Mouse (Mus musculus): ENCODE data around the gene Foxa3.

Foxa3 gene

DNA sequence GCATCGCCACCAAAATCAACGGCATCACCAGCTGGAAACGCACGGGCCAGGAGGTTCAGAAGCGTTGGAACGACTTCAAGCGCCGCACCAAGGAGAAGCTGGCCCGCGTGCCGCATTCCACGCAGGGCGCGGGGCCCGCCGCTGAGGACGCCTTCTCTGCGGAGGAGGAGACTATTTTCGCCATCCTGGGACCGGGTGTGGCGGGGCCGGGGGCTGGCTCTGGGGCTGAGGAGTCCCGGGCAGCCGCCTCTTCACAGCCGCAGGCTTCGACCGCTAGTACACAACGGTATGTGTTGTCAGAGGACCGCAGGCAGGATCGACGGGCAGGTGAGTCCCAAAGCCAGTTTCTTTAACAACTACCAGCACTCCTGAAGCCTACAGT is 31.1 kb downstream of the Foxa3 start:
- ChIA-PET CTCF (interaction anchor here in 2 of 4 experiments (0.6 to 1.5 kb wide), 2 partner anchors 9 to 140 kb away, joined by 4 to 8 read pairs; no protein-coding TSS in a partner anchor), POLR2A (interaction anchor here in 2 of 4 experiments (1.5 to 5.1 kb wide), 4 partner anchors 10 to 95 kb away, joined by 3 to 63 read pairs (median 4); partner anchors contain the start of gene Irf2bp1 (in 1 of the 2))

DNA sequence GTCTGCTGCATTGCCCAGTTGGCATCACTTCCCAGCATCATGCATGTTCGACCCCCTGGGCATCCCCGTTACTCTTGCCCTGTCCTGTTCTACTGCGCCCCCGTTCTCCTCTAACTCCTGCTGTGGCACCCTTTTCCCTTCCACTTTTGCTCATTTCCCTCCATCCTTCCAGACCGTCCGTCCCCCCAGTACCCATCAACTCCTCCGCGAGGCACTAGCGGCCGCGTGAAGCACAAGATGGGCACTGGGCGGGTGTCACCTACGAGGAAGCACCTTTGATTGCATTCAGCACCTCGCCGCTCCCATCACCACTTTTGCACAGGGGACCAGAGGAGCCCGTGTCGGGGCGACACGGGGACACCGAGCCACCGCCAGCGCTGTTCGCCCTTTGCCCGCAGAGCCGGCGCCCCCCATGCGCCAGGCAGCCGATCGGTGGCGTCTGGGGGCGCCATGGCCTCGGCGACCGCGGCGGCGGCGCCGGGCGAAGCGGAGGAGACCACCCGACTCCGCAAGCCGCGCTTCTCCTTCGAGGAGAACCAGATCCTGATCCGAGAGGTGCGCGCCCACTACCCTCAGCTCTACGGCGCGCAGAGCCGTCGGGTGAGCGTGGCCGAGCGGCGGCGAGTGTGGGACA is 31.6 kb downstream of the Foxa3 start:
- POLR2A ChIA-PET: interaction anchor here in 2 of 4 experiments (0.7 to 5.1 kb wide), 11 partner anchors 9 to 172 kb away, joined by 3 to 63 read pairs (median 5); partner anchors contain the start of genes Ccdc61 (in 1 of the 2) and Irf2bp1 (in 1 of the 2)

DNA sequence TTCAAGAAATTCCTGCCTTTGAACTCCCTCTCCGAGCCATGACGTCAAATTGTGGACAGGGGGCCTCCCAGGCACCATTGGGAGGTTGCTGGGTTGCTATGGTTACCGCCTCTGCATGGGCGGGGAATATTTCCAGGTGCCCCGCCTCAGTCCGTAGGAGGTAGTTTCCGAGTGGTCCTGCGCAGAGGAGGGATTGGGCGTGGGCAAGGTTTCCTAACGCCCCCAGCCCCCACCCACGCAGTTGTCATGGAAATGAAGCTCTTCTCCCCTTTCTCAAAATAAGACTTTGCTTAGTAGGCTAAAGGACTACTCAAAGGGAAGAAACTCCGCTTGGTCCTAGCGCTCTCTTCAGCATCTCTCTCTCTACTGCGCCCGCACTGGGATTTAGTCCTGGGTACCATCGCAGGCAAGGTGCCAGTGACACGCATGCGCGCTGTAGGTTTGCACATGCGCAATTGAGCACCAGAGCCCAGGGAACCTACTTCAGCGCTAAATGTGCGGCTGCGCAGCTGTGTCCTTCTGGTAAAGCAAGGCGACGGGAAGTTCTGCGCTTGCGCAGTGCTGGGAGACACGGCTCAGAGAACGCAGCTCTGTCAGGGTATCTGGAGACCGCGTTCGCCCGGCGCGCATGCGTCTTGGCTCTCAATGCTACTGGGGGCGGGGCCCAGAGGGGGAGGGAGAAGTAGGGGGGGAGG is 32.6 kb downstream of the Foxa3 start, which contains the start of gene Mypop:
TSS of gene Mypop (plus strand) at position 645 of the 695 bp plus-strand sequence.
- ChIA-PET CTCF (interaction anchor here (0.6 to 2.0 kb wide), 15 partner anchors 8 to 598 kb away, joined by 3 to 13 read pairs (median 4); partner anchors contain the start of genes Ccdc61 (in 1 of the 4), Foxa3 (in 1 of the 4), Irf2bp1 (in 1 of the 4) and Rsph6a (in 1 of the 4)), POLR2A (interaction anchor here (0.6 to 5.1 kb wide), 24 partner anchors 10 to 173 kb away, joined by 3 to 63 read pairs (median 4); partner anchors contain the start of genes Ccdc61 (in 1 of the 4), Foxa3 (in 1 of the 4) and Irf2bp1 (in 1 of the 4))

More for the DNA sequence above, 31.6 kb downstream of the Foxa3 start:
- CTCF ChIA-PET: interaction anchor here in 3 of 4 experiments (0.6 to 2.0 kb wide), 5 partner anchors 9 to 140 kb away, joined by 3 to 8 read pairs (median 4); no protein-coding TSS in a partner anchor

DNA sequence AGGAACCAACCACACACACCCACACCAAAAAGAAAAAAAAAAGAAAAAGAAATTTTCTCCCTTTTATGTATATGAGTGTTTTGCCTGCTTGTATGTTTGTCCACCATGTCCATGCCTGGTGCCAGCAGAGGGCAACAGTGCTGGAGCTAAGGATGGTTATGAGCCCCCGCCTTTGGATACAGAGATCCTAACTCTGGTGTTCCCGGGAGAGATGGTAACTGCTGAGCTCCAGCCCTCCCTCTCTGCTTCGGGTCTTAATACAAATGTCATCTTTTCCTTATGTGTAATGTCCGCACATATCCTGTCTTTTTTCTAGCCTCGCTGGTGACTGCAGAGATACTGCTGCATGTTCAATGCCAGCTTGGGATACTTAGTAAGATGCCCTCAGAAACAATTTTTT is 33.3 kb downstream of the Foxa3 start:
- POLR2A ChIA-PET: interaction anchor here in 2 of 4 experiments (0.6 to 5.1 kb wide), 14 partner anchors 13 to 174 kb away, joined by 3 to 63 read pairs (median 4); partner anchors contain the start of genes Ccdc61 (in 1 of the 2), Foxa3 (in 1 of the 2) and Irf2bp1 (in 1 of the 2)
- CTCF ChIA-PET: interaction anchor here in 3 of 4 experiments (1.3 to 2.0 kb wide), 5 partner anchors 13 to 102 kb away, joined by 3 to 5 read pairs (median 4); partner anchors contain the start of genes Irf2bp1 (in 1 of the 3) and Rsph6a (in 1 of the 3)

DNA sequence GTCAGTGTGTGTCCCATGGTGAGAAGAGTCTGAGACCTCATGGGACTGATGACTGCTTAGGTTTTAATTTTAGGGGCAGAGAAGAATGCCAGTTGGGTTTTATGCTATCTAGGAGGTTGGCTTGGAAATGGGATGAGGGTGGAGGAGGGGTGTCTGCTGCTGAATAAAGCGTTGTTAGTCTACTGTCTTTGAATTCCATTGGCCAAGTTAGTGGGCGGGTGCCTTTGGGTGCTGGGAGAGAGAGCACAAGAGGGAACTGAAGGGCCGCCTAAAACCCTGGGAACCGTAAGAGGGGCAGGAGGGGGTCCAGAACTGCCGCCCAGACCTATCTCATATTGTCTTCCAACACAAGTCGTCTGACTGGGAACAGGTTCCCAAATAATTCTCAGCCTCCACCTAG is 34.6 kb downstream of the Foxa3 start:
- CTCF ChIA-PET: no interaction called here

DNA sequence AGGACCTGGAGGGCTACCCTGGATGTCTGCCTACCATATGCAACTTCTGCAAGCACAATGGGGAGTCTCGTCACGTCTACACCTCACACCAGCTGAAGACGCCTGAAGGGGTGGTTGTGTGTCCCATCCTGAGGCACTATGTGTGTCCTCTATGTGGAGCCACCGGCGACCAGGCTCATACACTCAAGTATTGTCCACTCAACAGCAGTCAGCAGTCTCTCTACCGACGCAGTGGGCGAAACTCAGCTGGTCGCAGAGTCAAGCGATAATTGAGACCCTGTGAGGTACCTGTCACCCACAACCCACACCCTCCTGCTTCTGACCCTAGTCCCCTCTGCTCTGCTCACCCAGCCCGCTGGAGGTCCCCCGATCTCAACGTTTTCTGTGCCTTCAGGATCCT is 35.6 kb downstream of the Foxa3 start:
- ChIA-PET POLR2A (interaction anchor here in 1 of 4 experiments (1.0 kb wide), 1 partner anchor 94 kb away, joined by 3 read pairs; no protein-coding TSS in a partner anchor), CTCF (interaction anchor here in 2 of 4 experiments (0.6 to 0.8 kb wide), 2 partner anchors 16 to 160 kb away, joined by 3 read pairs; no protein-coding TSS in a partner anchor)

More for the DNA sequence above, 34.6 kb downstream of the Foxa3 start:
- POLR2A ChIA-PET: interaction anchor here in 1 of 4 experiments (5.1 kb wide), 1 partner anchor 14 kb away, joined by 63 read pairs; the partner anchor contains the start of gene Irf2bp1

DNA sequence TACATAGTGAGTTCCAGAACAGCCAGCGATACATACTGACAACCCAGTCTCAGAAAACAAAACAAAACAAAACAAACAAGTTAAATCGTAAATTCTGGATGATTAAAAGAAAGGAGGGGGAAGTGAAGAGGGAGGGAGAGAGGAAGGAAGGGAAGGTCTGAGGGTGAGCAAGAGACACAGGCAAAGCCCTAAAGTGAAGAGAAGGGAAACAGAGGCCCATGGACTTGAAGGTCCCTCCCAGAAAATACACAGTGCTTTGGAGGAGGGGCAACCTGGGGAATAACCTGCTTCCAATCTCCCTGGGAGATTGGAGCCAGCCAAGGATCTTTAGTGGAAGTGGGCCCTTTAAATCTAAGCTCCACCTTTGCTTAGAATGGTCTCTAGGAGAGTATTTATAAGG is 36.2 kb downstream of the Foxa3 start, which contains the start of gene Nanos2:
TSS of gene Nanos2 (plus strand) at position 301 of the 400 bp plus-strand sequence.
- ChIA-PET POLR2A (interaction anchor here in 2 of 4 experiments (1.0 to 1.4 kb wide), 2 partner anchors 31 to 94 kb away, joined by 3 read pairs; no protein-coding TSS in a partner anchor), CTCF (interaction anchor here in 2 of 4 experiments (0.6 to 0.8 kb wide), 2 partner anchors 16 to 159 kb away, joined by 3 read pairs; no protein-coding TSS in a partner anchor)

DNA sequence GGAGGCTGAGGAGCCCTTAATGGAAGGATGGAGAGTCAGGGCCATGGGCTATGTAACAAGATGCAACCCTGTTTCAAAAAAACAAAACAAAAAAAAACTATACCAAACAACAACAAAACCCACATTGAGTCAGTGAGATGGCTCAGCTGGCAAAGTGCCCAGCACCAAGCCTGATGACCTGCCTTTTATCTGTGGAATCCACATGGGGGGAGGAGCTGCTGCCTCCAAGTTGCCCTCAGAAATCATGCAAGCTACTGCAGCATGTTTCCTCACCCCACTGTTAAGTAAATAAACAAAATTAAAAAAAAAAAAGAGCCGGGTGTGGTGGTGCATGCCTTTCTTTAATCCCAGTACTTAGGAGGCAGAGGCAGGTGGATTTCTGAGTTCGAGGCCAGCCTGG is 36.8 kb downstream of the Foxa3 start:
- ChIA-PET POLR2A (interaction anchor here in 1 of 4 experiments (1.3 to 1.4 kb wide), 2 partner anchors 30 to 37 kb away, joined by 3 read pairs; partner anchors contain the start of gene Foxa3), CTCF (interaction anchor here in 1 of 4 experiments (0.9 kb wide), 1 partner anchor 94 kb away, joined by 3 read pairs; no protein-coding TSS in a partner anchor)

DNA sequence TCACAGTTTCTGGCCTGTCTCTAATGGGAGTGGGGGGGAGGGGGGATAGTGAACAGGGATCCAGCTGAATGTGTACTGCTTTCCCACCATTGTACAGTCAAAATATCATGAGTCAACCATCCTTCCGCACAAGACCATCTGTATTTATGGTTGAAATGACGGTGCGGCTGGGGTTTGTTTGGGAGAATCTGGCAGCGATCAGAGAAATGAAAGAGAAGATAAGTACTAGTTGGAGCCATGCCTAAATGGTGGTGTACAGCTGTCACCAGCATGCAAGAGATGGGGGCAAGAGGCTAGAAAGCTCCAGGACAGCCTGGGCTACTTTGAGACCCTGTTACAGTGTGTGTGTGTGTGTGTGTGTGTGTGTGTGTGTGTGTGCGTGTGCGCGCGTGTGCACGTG is 45.0 kb downstream of the Foxa3 start:
- CTCF ChIA-PET: interaction anchor here in 2 of 4 experiments (0.6 kb wide), 2 partner anchors 29 to 111 kb away, joined by 3 read pairs; no protein-coding TSS in a partner anchor
- POLR2A ChIA-PET: no interaction called here

DNA sequence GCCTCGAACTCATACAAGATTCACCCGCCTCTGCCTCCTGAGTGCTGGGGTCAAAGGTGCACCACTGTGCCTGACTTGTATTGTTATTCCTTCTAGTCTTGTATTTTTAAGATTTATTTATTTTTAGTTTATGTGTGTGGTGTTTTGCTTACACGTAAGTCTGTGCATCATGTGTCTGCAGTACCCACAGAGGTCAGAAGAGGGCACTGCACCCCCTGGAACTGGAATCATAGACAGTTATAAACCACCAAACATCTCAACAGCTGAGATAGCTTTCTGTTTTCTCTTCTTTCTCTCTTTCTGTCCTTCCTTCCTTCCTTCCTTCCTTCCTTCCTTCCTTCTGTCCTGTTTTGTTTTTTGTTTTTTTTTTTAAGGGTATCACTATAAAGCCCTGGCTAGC is 52.4 kb downstream of the Foxa3 start:
- ChIA-PET POLR2A (interaction anchor here in 2 of 4 experiments (1.0 to 1.2 kb wide), 3 partner anchors 12 to 34 kb away, joined by 3 read pairs; no protein-coding TSS in a partner anchor), CTCF (interaction anchor here (0.6 to 1.5 kb wide), 13 partner anchors 10 to 165 kb away, joined by 3 to 8 read pairs (median 3); no protein-coding TSS in a partner anchor)

DNA sequence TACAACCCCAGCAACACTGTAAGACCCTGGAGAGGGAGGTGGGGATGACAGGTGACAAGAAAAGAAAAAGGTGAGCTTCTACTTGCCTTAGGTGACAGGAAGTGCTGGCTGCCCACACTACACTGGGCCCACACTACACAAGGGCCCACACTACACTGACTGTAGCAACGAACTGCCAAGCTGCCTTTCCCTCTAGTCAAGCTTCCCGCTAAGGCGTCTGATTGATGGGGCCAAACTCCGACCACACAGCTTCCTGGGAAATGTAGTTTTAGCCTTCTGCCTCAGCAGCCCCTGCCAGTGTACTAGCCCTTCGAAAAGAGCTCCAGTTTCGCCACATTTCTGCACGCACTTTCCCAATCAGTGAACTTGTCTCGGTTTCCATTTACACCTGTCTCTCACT is 55.7 kb downstream of the Foxa3 start:
- ChIA-PET POLR2A (interaction anchor here in 2 of 4 experiments (0.7 to 1.2 kb wide), 2 partner anchors 26 to 387 kb away, joined by 3 read pairs; no protein-coding TSS in a partner anchor), CTCF (interaction anchor here in 3 of 4 experiments (0.6 to 1.4 kb wide), 6 partner anchors 15 to 439 kb away, joined by 3 to 5 read pairs (median 3); no protein-coding TSS in a partner anchor)

DNA sequence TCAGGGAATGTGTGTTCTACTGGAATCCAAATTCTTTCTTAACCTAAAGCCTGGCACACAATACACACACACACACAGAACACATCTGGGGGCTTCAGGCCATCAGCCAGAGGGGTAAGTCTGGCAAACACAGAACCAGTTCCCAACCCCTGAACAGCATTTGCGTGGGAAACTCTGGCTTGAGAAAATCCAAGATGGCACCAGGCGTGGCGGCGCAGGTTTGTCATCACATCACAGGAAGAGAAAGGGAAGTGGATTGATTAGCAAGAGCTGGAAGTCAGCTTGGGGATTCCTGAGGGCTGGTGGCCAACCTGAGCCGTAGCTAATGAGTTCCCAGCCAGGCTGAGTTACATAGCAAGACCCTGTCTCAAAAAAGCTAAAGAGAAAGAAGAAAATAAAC is 58.0 kb downstream of the Foxa3 start:
- CTCF ChIA-PET: interaction anchor here in 1 of 4 experiments (1.0 kb wide), 1 partner anchor 58 kb away, joined by 3 read pairs; the partner anchor contains the start of gene Foxa3
- POLR2A ChIA-PET: interaction anchor here in 1 of 4 experiments (0.5 kb wide), 1 partner anchor 215 kb away, joined by 3 read pairs; no protein-coding TSS in a partner anchor

DNA sequence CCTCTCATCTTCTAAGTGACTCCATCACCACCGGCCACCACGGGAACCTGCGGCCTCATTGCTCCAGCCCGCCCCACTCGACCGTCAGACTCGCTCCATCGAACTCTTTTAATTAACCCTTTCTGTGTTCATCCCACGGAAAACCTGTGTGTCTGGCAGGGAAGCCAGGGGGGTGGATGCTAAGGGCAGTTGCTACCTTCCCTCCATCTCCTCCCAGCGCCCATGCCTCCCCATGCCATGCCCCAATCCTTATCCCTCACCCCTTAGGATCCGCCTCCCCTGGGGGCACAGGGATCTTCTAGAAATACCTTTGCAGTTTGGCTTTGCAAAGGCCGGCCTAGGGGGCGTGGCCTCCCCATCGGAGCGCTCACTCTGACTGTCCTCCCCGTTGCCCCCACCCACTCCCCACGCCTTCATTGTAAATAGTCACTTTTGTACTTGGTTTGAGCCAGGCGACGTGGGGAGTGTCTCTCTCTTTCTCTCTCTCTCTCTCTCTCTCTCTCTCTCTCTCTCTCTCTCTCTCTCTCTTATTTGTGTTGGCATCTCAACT is 60.0 kb downstream of the Foxa3 start:
- POLR2A ChIA-PET: interaction anchor here in 1 of 4 experiments (0.6 kb wide), 2 partner anchors 11 to 112 kb away, joined by 3 to 7 read pairs; no protein-coding TSS in a partner anchor
- CTCF ChIA-PET: interaction anchor here in 2 of 4 experiments (0.7 to 0.8 kb wide), 2 partner anchors 433 to 560 kb away, joined by 5 to 6 read pairs; no protein-coding TSS in a partner anchor
